Mouse (Mus musculus) intestine, embryonic 14.5 days (tissue): ENCODE measurements around the gene B430305J03Rik. TPM values are rescaled to one million over a fixed set of nuclear protein-coding genes. Genes with fewer than 3 reads are reported as not detected.

Source experiments
- ATAC-seq: fragments of 200-750 bp; cut with Nextera tagmentation; replicated peaks from 2 replicates; pipeline ENCODE4 v1.8.0; 2017; ENCODE audit warnings: low read depth, moderate number of reproducible peaks, moderate TSS enrichment, moderate library complexity; ENCODE audit not compliant: low FRiP score, low TSS enrichment
- DNase-seq: peaks from one replicate; pipeline ENCODE4 v3.0.0-alpha.2; 2018; ENCODE audit warnings: low spot score
- H3K27ac ChIP-seq: fragments of 300-500 bp; sonication (generic); 2 replicates; pipeline ENCODE4 v1.5.1; 2014; ENCODE audit warnings: low read depth, mild to moderate bottlenecking, control low read depth
- H3K27me3 ChIP-seq: fragments of 300-500 bp; sonication (generic); replicated peaks from 2 replicates; pipeline ENCODE4 v1.6.1; 2014; ENCODE audit warnings: low read length, control low read depth; ENCODE audit not compliant: control insufficient read depth, insufficient read depth
- H3K36me3 ChIP-seq: fragments of 300-500 bp; sonication (generic); 2 replicates; pipeline ENCODE4 v1.6.1; 2014; ENCODE audit warnings: low read length, control low read depth; ENCODE audit not compliant: control insufficient read depth, insufficient read depth
- H3K4me1 ChIP-seq: fragments of 300-500 bp; sonication (generic); replicated peaks from 2 replicates; pipeline ENCODE4 v1.6.1; 2014; ENCODE audit warnings: low read length, control low read depth, mixed read lengths; ENCODE audit not compliant: control insufficient read depth, insufficient read depth
- H3K4me2 ChIP-seq: fragments of 300-500 bp; sonication (generic); 2 replicates; pipeline ENCODE4 v1.6.1; 2014; ENCODE audit warnings: low read length
- H3K4me3 ChIP-seq: fragments of 300-500 bp; sonication (generic); 2 replicates; pipeline ENCODE4 v1.5.1; 2014; ENCODE audit warnings: low read depth, low read length, control low read depth, mixed read lengths
- H3K9ac ChIP-seq: fragments of 300-500 bp; sonication (generic); 2 replicates; pipeline ENCODE4 v1.6.1; 2014; ENCODE audit warnings: mild to moderate bottlenecking, low read length
- H3K9me3 ChIP-seq: fragments of 300-500 bp; sonication (generic); 2 replicates; pipeline ENCODE4 v1.6.1; 2016; ENCODE audit warnings: low read length, control low read depth; ENCODE audit not compliant: control insufficient read depth
- WGBS: fragments of 180-500 bp; shearing (Covaris S2); extraction: QIAGEN DNeasy Blood & Tissue Kit; methylation state at CpG from one replicate; pipeline ENCODE4 v1.1.7; 2014; 5-methylcytosine and 5-hydroxymethylcytosine counted together
- polyA plus RNA-seq: library from polyadenylated mRNA; unstranded; fragments of >200 nt; fragmentation: Nextera tagmentation; extraction: Ambion mirVana; gene quantifications from 2 replicates; pipeline ENCODE4 v1.2.1, GENCODE M21; 2014

B430305J03Rik gene
- polyA plus RNA-seq, 1 experiment from 2014 or later = not detected

DNA sequence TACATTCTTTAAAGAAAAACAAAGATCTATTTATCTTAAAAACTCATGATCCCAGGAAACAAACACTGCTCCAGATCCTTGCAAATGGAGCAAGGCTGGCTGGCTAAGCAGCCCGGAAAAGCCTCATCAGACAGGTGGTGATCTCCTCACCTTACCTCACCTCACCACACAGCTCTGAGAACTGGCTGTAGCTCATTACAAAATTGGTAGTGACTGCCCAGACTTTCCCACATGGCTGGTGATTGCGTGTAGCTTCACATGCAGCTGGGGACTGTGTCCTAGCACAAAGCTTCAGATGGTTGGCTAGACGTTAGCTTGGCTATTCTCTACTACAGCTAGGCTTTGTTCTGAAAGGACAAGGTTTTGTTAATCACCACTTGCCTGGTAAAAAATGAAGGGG is 28.5 kb downstream of the B430305J03Rik start:
- Histone ChIP-seq H3K4me1 (no peaks in the 10 kb centered on the region), H3K4me2 (no peak overlapping the region), H3K36me3 (no peaks in the 10 kb centered on the region), H3K27ac (no peak overlapping the region), H3K9ac (no peak overlapping the region), H3K9me3 (no peaks in the 10 kb centered on the region), H3K27me3 (no peaks in the 10 kb centered on the region), H3K4me3 (no peak overlapping the region)
- WGBS = 78% methylated on average over 3 of the region's 3 CpGs
- DNase-seq (no peak), ATAC-seq (no peak)

DNA sequence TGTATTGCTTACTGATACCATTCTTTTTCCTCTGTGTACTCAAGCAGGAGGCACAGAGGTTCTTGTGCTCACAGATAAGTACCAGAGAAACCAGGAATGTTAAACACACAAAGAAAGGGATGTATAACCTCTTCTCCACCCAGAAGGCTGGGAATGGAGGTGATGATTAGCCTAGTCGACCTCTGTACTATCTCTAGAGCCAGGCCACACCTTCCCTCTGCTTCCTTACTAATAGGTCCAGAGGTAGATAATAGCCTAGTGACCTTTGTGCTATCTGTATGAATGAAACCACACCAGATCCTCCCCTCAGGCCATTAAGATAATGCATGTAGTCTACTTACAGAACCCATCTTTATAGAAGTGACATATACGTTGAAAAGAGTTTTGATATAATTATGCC is 29.5 kb downstream of the B430305J03Rik start:
- Histone ChIP-seq H3K9ac (no peak overlapping the region), H3K9me3 (no peaks in the 10 kb centered on the region), H3K4me3 (no peak overlapping the region), H3K4me2 (no peak overlapping the region), H3K4me1 (no peaks in the 10 kb centered on the region), H3K36me3 (no peaks in the 10 kb centered on the region), H3K27ac (no peak overlapping the region), H3K27me3 (no peaks in the 10 kb centered on the region)
- ATAC-seq (peak; percentile 84), DNase-seq (no peak)
- 47% methylated on average over 2 of the region's 2 CpGs for WGBS

DNA sequence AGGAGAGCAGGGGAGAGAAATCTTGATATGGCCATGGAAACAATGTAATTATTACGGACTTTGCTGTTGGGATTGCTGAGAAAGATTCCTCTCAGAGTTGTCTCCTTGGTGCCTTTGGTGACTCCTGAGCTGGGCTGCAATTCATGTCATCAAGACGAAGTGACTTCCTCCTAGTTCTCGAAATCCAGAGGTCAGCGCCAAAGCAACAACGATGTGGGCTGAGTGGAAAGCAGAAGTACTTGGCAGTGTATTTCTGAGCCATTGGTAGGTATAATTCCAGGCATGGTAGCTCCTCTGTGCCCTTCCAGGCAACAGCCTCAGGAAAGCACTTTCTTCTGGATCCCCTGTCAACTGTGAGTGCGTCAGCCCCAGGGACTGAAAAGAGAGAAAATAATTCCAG is 44.1 kb downstream of the B430305J03Rik start:
- Histone ChIP-seq H3K27ac (no peak overlapping the region), H3K4me2 (no peak overlapping the region), H3K36me3 (no peaks in the 10 kb centered on the region), H3K4me3 (no peak overlapping the region), H3K27me3 (no peaks in the 10 kb centered on the region), H3K9ac (no peak overlapping the region), H3K9me3 (no peaks in the 10 kb centered on the region), H3K4me1 (no peaks in the 10 kb centered on the region)
- WGBS = 82% methylated on average over 6 of the region's 6 CpGs
- DNase-seq (no peak), ATAC-seq (no peak)

DNA sequence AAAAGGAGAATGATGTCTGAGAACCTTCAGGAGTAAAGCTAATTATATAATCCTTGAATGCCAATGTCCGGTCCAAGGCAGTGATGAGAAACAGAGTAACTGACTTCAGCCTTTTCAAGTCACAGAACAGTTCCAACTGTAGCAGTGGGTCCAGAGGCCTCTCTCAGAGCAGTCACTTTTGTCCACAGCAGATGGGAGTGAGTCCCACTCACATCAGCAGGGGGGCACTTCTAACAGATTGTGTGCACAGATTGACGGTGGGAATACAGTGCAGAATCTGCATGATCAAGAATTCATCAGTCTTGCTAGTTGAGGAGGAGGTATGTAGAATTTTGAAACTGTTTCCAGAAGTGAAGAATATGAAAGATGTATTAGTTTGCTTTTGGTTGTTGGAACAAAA is 45.7 kb downstream of the B430305J03Rik start:
- no peaks in the 10 kb centered on the region for H3K4me1 ChIP-seq
- H3K4me3 ChIP-seq = no peak overlapping the region
- H3K9me3 ChIP-seq = no peaks in the 10 kb centered on the region
- H3K9ac ChIP-seq = no peak overlapping the region
- ATAC-seq (no peak), DNase-seq (no peak)
- 54% methylated on average over 2 of the region's 2 CpGs for WGBS
- no peak overlapping the region for H3K4me2 ChIP-seq
- no peak overlapping the region for H3K27ac ChIP-seq
- H3K27me3 ChIP-seq = no peaks in the 10 kb centered on the region
- H3K36me3 ChIP-seq = no peaks in the 10 kb centered on the region

DNA sequence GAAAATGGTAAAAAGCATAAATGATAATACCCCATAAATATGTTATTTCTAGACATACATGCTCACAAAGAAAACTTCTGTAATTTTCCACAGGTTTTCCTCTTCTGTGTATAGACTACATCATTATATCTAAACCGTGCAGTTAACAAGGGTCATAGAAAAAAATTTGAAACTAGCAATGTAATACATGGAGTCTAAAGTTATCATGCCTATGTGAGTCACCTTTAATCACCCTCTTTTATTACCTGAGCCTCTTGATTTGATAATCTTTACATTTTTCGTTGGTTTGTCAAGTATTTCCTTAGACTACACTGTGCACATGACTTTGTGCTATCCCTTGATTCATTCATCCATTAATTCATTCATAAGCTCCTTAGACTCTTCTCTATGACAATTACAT is 50.7 kb downstream of the B430305J03Rik start:
- no peak overlapping the region for H3K4me3 ChIP-seq
- DNase-seq = no peak
- H3K27ac ChIP-seq = no peak overlapping the region
- H3K36me3 ChIP-seq = no peaks in the 10 kb centered on the region
- H3K27me3 ChIP-seq = no peaks in the 10 kb centered on the region
- peak; percentile 75; the same call in 1 of the 2 replicates for ATAC-seq
- H3K9ac ChIP-seq = no peak overlapping the region
- 64% methylated on average over 2 of the region's 2 CpGs for WGBS
- no peak overlapping the region for H3K4me2 ChIP-seq
- no peaks in the 10 kb centered on the region for H3K4me1 ChIP-seq
- H3K9me3 ChIP-seq = no peaks in the 10 kb centered on the region

Other genes starting within 250 kb of the B430305J03Rik start
- gene Rap2b, start 4.3 kb downstream of the B430305J03Rik start, polyA plus RNA-seq = 9.0 and 9.2 TPM in 2 replicates